Mouse (Mus musculus) c-Kit-negative CD71-positive TER-119-positive erythroid progenitor cells, embryonic 14.5 days (primary cell): ENCODE measurements around the gene Ubfd1.
"Not testable (repeated sequence)": the region's sequence is repeated elsewhere in the genome, so short reads cannot be mapped to it uniquely, and the experiment has no call there.

Experiments used
- DNase-seq: peaks from one replicate; pipeline ENCODE4 v3.0.0-alpha.2; 2013; ENCODE audit warnings: low read depth, low spot score

Ubfd1 gene

GRCm38 (mm10) chr7:122087195-122087982 is 20.4 kb downstream of the Ubfd1 start:
- DNase-seq: no peak

- DNase-seq: no peak
These were observed 27.8 kb downstream of the Ubfd1 start for GRCm38 (mm10) chr7:122094564-122095330.

GRCm38 (mm10) chr7:122098009-122098408 is 31.0 kb downstream of the Ubfd1 start:
- DNase-seq: no peak

GRCm38 (mm10) chr7:122099222-122099621 is 32.2 kb downstream of the Ubfd1 start:
- DNase-seq: peak; percentile 64

GRCm38 (mm10) chr7:122101014-122101746 is 34.2 kb downstream of the Ubfd1 start:
- DNase-seq: not testable (repeated sequence)

- peak; percentile 81 for DNase-seq
These were observed 34.8 kb downstream of the Ubfd1 start, which contains the start of gene Ndufab1 for GRCm38 (mm10) chr7:122101747-122102244. TSS of gene Ndufab1 (minus strand) at chr7:122101886.

GRCm38 (mm10) chr7:122108206-122108605 is 41.2 kb downstream of the Ubfd1 start:
- DNase-seq: no peak

GRCm38 (mm10) chr7:122123518-122123917 is 56.5 kb downstream of the Ubfd1 start:
- DNase-seq: no peak

GRCm38 (mm10) chr7:122125636-122126035 is 58.7 kb downstream of the Ubfd1 start:
- DNase-seq: no peak

- no peak for DNase-seq
These were observed 60.0 kb downstream of the Ubfd1 start for GRCm38 (mm10) chr7:122126946-122127345.
